Mouse (Mus musculus) E14TG2a.4 (cell line): Measurements from ENCODE around the gene Pgm5.
A peak's percentile ranks its signal among the peaks of the same experiment; 100 is the strongest.

ENCODE experiments used
- H3K27me3 ChIP-seq: 2 replicates; pipeline ENCODE4 v1.6.1; 2014; ENCODE audit warnings: low read length, control low read depth; ENCODE audit not compliant: insufficient read depth
- H3K36me3 ChIP-seq: 2 replicates; pipeline ENCODE4 v1.6.1; 2014; ENCODE audit warnings: low read length, control low read depth; ENCODE audit not compliant: insufficient read depth
- H3K4me1 ChIP-seq: replicated peaks from 2 replicates; pipeline ENCODE4 v1.6.1; 2014; ENCODE audit warnings: low read depth, low read length, control low read depth
- H3K4me3 ChIP-seq: replicated peaks from 2 replicates; pipeline ENCODE4 v1.5.1; 2014; ENCODE audit warnings: mild to moderate bottlenecking, low read length
- H3K9me3 ChIP-seq: 2 replicates; pipeline ENCODE4 v1.6.1; 2014; ENCODE audit warnings: low read length, control low read depth
- CTCF ChIP-seq: conservative IDR thresholded peaks from 2 replicates; pipeline ENCODE4 v1.5.1; 2014; ENCODE audit warnings: low read length
- NANOG ChIP-seq: IDR thresholded peaks from 2 replicates; pipeline ENCODE4 v1.6.1; 2014; ENCODE audit warnings: borderline replicate concordance, low read length, mixed read lengths
- POU5F1 ChIP-seq: IDR thresholded peaks from 2 replicates; pipeline ENCODE4 v1.6.1; 2014; ENCODE audit warnings: low read length, borderline replicate concordance

The Pgm5 gene

GRCm38 (mm10) chr19:24640982-24641381, 220.7 kb downstream of the Pgm5 start:
- Histone ChIP-seq H3K9me3 (peaks cover 8% of the 10 kb centered on the region; the same call in 1 of the 2 replicates), H3K36me3 (no peaks in the 10 kb centered on the region), H3K27me3 (peaks cover 3% of the 10 kb centered on the region; the same call in 1 of the 2 replicates), H3K4me1 (no peaks in the 10 kb centered on the region), H3K4me3 (no peak overlapping the region)
- TF ChIP-seq NANOG (no peak), POU5F1 (no peak), CTCF (no peak)

DNA sequence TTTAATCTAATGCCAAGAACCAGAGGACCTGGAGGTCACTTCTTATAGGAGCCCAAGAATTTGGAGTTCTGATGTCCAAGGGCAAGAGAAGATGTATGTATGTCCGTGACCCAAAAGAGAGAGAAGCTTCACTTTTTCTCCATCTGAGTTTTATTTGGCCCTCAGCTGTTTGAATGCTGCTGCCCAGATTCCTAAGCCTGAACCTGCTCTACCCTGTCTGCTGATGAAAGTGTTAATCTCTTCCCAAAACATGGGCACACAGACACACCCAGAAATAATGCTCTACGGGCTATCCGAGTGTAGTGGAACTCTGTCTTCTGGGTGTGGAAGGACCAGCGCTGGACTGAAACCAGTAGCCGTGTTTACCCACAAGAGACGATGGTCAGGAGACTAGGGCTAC, 223.7 kb downstream of the Pgm5 start:
- Histone ChIP-seq H3K4me1 (peaks cover 3% of the 10 kb centered on the region; the same call in 1 of the 2 replicates), H3K4me3 (no peak overlapping the region), H3K27me3 (peaks cover 18% of the 10 kb centered on the region), H3K36me3 (no peaks in the 10 kb centered on the region), H3K9me3 (no peaks in the 10 kb centered on the region)
- TF ChIP-seq NANOG, result no peak
- no peak for TF ChIP-seq CTCF
- TF ChIP-seq POU5F1, result no peak

- Histone ChIP-seq H3K4me1 (peaks cover 6% of the 10 kb centered on the region), H3K27me3 (peaks cover 23% of the 10 kb centered on the region), H3K36me3 (no peaks in the 10 kb centered on the region), H3K4me3 (no peak overlapping the region), H3K9me3 (no peaks in the 10 kb centered on the region)
- TF ChIP-seq NANOG, result no peak
- TF ChIP-seq CTCF, result no peak
- TF ChIP-seq POU5F1, result no peak
Measured at GRCm38 (mm10) chr19:24636616-24637015, 225.0 kb downstream of the Pgm5 start.

- no peak for TF ChIP-seq POU5F1
- TF ChIP-seq CTCF, result peak; percentile 70
- Histone ChIP-seq H3K4me3 (no peak overlapping the region), H3K4me1 (peaks cover 10% of the 10 kb centered on the region), H3K9me3 (no peaks in the 10 kb centered on the region), H3K27me3 (peaks cover 24% of the 10 kb centered on the region), H3K36me3 (no peaks in the 10 kb centered on the region)
Measured at GRCm38 (mm10) chr19:24634602-24635001, 227.1 kb downstream of the Pgm5 start.
